Mouse (Mus musculus): ENCODE measurements around the gene Hbb-y.

DNA sequence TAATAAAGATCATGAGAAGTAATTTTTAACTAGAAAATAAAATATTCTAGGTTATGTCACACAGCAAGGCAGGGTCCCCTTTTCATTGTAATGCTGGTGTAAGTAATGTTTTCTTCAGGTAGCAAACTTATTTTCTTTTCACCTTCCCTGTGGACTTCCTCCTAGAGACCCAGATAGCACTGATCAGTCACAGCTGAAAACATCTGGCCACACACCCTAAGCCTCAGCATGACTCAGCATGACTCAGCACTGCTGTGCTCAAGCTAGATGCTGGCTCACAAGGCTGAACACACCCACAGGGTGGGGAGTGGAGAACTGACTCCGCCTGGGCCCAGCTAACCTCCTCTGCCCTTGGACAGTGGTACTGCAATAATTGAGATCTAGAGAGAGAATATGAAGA lies 7.8 kb upstream of the Hbb-y start:
- TF ChIP-seq GATA1 (IDR thresholded peaks at IDR 0.05; ENCODE audit: low read length): peak; percentile 63
- TF ChIP-seq TAL1 (IDR thresholded peaks at IDR 0.05; ENCODE audit: low read length): peak; percentile 87

All from erythroblast, embryonic 14.5 days (primary cell).